9 mouse cellular contexts compared by ENCODE assay signal in the genomic region with DNA sequence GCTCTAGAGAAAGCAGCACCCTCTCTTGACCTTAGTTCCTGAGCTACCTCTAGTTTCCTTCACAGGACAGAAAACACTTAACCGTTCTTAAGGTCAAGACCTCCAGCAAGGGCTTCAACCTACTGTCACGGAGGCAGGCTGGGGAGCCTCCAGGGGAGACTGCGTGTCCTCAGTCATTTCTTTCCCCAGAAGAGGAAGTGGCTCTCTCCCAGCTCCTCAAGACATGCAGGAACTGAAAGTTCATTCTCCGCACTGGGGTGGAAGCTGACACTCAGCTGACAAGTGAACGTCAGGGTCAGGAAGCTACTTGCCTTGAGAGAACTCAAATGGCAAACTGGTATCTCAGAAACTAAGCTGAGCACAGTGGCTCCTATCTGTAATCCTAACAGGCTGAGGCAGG. TPM values are rescaled to one million over a fixed set of nuclear protein-coding genes. Genes with fewer than 3 reads are reported as not detected.
DNase-seq lines count a peak whose midpoint lies in the region; ATAC-seq and TF ChIP-seq lines count a peak whose summit lies in the region.
"Had no signal": no experiment of that assay in that cellular context is flagged by ENCODE, and none has a peak within 500 bp of the region (broad histone marks: within the 10 kb centered on the region; RNA-seq: fewer than 3 reads in every experiment).

No protein-coding gene starts in this region.

- H3K4me1 ChIP-seq in MEL (ENCODE audit: control insufficient read depth in 1 of 2, insufficient read depth in 2 of 2, low read length in 2 of 2) = peaks cover 9 to 29% of the 10 kb centered on the region in 2 experiments
- H3K4me1 ChIP-seq in cerebellum, adult 2 months (ENCODE audit: control insufficient read depth, insufficient read depth, low read length) = peaks cover 29% of the 10 kb centered on the region

- no peak for TF ChIP-seq EP300 in MEL (IDR thresholded peaks at IDR 0.05; ENCODE audit: low read depth in 1 of 2, low read length in 2 of 2)

- no peak for TF ChIP-seq CTCF in MEL (IDR thresholded peaks at IDR 0.05 in 2 of 3, conservative IDR thresholded peaks at IDR 0.05 in 1 of 3; ENCODE audit: control insufficient read depth in 1 of 3, insufficient read depth in 1 of 3, low read depth in 2 of 3, low read length in 3 of 3, poor library complexity in 1 of 3, severe bottlenecking in 1 of 3)
- TF ChIP-seq CTCF in cerebellum, adult 2 months (IDR thresholded peaks at IDR 0.05; ENCODE audit: borderline replicate concordance, insufficient read depth, low read depth, low read length) = no peak

- H3K27ac ChIP-seq in MEL (ENCODE audit: control insufficient read depth, low read depth, low read length) = no peak overlapping the region
- no peak overlapping the region for H3K27ac ChIP-seq in cerebellum, adult 2 months (ENCODE audit: insufficient read depth, low read length)

- H3K9me3 ChIP-seq in MEL (replicated peaks; ENCODE audit: insufficient read depth, low read length) = no peaks in the 10 kb centered on the region

- no peak for TF ChIP-seq RAD21 in MEL (IDR thresholded peaks at IDR 0.05; ENCODE audit: low read depth, low read length)

- no peaks in the 10 kb centered on the region for H3K27me3 ChIP-seq in MEL (ENCODE audit: control insufficient read depth in 1 of 2, insufficient read depth in 2 of 2, low read length in 2 of 2)
- 0 out of 2 replicates have a peak, but pooled peaks cover 2% of the 10 kb centered on the region for H3K27me3 ChIP-seq in cerebellum, adult 2 months (ENCODE audit: control insufficient read depth, insufficient read depth, low read length)

- H3K9ac ChIP-seq in MEL (ENCODE audit: control insufficient read depth, low read depth, low read length, poor library complexity, severe bottlenecking) = no peak overlapping the region

- intact Hi-C loops in gastrocnemius, postnatal 14 days (cut with DNase I; ENCODE audit: low total_unique reads) = no loop called here

- no peak for TF ChIP-seq POLR2A in MEL (IDR thresholded peaks at IDR 0.05; ENCODE audit: control insufficient read depth in 1 of 2, insufficient read depth in 1 of 2, low read depth in 1 of 2, low read length in 2 of 2, poor library complexity in 1 of 2)
- no peak for TF ChIP-seq POLR2A in cerebellum, adult 2 months (IDR thresholded peaks at IDR 0.05; ENCODE audit: borderline replicate concordance, insufficient read depth, low read length)

- H3K4me3 ChIP-seq in MEL (ENCODE audit: control insufficient read depth in 1 of 2, insufficient read depth in 1 of 2, low read depth in 2 of 2, low read length in 2 of 2) = no peak overlapping the region
- H3K4me3 ChIP-seq in cerebellum, adult 2 months (replicated peaks; ENCODE audit: insufficient read depth, low read depth, low read length) = no peak overlapping the region

- 58% methylated on average over 5 of the region's 5 CpGs for WGBS in cerebellum, adult 2 months

- peak; percentile 66 for DNase-seq in gastrocnemius, adult 18-20 months (ENCODE audit: low spot score)
- DNase-seq in gastrocnemius, postnatal 14 days = no peak
- DNase-seq in MEL (ENCODE audit: low read depth, low spot score) = peak; percentile 66
- peak; percentile 47 to 54 for DNase-seq in lung, postnatal 4 days
- DNase-seq in cerebellum, adult 2 months = no peak
- DNase-seq in ovary, postnatal 14 days (ENCODE audit: low spot score) = no peak
- no peak for DNase-seq in thymus, postnatal 14 days
- DNase-seq: cerebellum, adult 8-10 months had no signal

- H3K36me3 ChIP-seq in MEL (ENCODE audit: control insufficient read depth in 1 of 2, insufficient read depth in 2 of 2, low read length in 2 of 2) = peaks cover 59 to 64% of the 10 kb centered on the region in 2 experiments

- ATAC-seq in hematopoietic stem cell, adult 5-6 weeks (replicated peaks in 1 of 2; ENCODE audit: insufficient read depth in 1 of 2, low FRiP score in 2 of 2, low TSS enrichment in 1 of 2, low read depth in 1 of 2, poor library complexity in 2 of 2, severe bottlenecking in 2 of 2) = peak; percentile 27 to 53; a peak in 2 of 4 replicates

- peaks cover 94% of the 10 kb centered on the region for H3K79me2 ChIP-seq in MEL (ENCODE audit: control insufficient read depth, insufficient read depth, low read length, poor library complexity)

TF ChIP-seq in MEL, 35 proteins besides CTCF, POLR2A, EP300 and RAD21:
- no peak for TF ChIP-seq POLR2AphosphoS2 (IDR thresholded peaks at IDR 0.05; ENCODE audit: low read length)
- TF ChIP-seq ZKSCAN1 (IDR thresholded peaks at IDR 0.05; ENCODE audit: low read depth, low read length) = no peak
- peak; percentile 67; the same call in 1 of the 2 replicates for TF ChIP-seq ETS1 (IDR thresholded peaks at IDR 0.05; ENCODE audit: low read depth, low read length)
- TF ChIP-seq SIN3A (IDR thresholded peaks at IDR 0.05; ENCODE audit: low read length) = peak; percentile 91
- TF ChIP-seq MXI1 (IDR thresholded peaks at IDR 0.05; ENCODE audit: low read depth, low read length) = peak; percentile 53; the same call in 1 of the 2 replicates
- TF ChIP-seq MAFK (IDR thresholded peaks at IDR 0.05; ENCODE audit: borderline replicate concordance, low read depth, low read length) = no peak
- TF ChIP-seq UBTF (IDR thresholded peaks at IDR 0.05; ENCODE audit: borderline replicate concordance, insufficient read depth, low read depth, low read length) = no peak

RNA-seq across cellular contexts. Expression of a gene that starts 15.6 kb away (rescaled TPM):
- 10 to 100 TPM; 63.9 to 66.6 TPM for total RNA-seq in gastrocnemius, adult 18-20 months (2021)
- 10 to 100 TPM; 76.5 to 93.9 TPM for total RNA-seq in gastrocnemius, postnatal 14 days (2021)
- 75.3 and 93.2 TPM in 2 replicates for total RNA-seq in MEL (2012; rRNA removed)
- polyA plus RNA-seq in MEL (2012; ENCODE audit: insufficient read depth in 1 of 2, insufficient read length in 2 of 2, low read depth in 1 of 2, low replicate concordance in 2 of 2, missing spikeins in 1 of 2) = 100 to 1,000 TPM in 1 of 2 experiments, not detected in 1; 261 TPM
- total RNA-seq in hematopoietic stem cell, adult 5-6 weeks (2017) = 38.1 and 93.3 TPM in 2 replicates
- polyA plus RNA-seq in cerebellum, adult 2 months (2012; rRNA removed) = 132 and 149 TPM in 2 replicates

Comparison
In these comparisons a context has a peak if more than half of its experiments do, and no peak if none do; other contexts are left out.
1. DNase-seq: peak in gastrocnemius, adult 18-20 months (single experiment), MEL (single experiment) and lung, postnatal 4 days (2 of 2); none in gastrocnemius, postnatal 14 days (single experiment), cerebellum, adult 2 months (0 of 2), ovary, postnatal 14 days (single experiment) and thymus, postnatal 14 days (single experiment).